Mouse (Mus musculus) bone marrow, adult 2 months (tissue): ENCODE results near the gene Kat2b.
"Not testable (repeated sequence)": the region's sequence is repeated elsewhere in the genome, so short reads cannot be mapped to it uniquely, and the experiment has no call there.

Experiments used
- CTCF ChIP-seq: fragments of 200-500 bp; IDR thresholded peaks from 2 replicates; pipeline ENCODE4 v1.5.1; 2011; ENCODE audit warnings: low read length, control low read depth; ENCODE audit not compliant: control insufficient read depth, insufficient read depth
- POLR2A ChIP-seq: fragments of 200-500 bp; IDR thresholded peaks from 2 replicates; pipeline ENCODE4 v1.6.1; 2011; ENCODE audit warnings: low read depth, mild to moderate bottlenecking, control low read depth, low read length, borderline replicate concordance; ENCODE audit not compliant: control insufficient read depth

GRCm38 (mm10) chr17:53697521-53697920, 130.9 kb downstream of the Kat2b start:
- TF ChIP-seq POLR2A, CTCF: not testable (repeated sequence)
